Mouse (Mus musculus) gastrocnemius, postnatal 4 days (tissue): Measurements from ENCODE around the gene Rpn1. TPM values are rescaled to one million over a fixed set of nuclear protein-coding genes. Genes with fewer than 3 reads are reported as not detected.

ENCODE experiments used
- DNase-seq, 2 experiments: peaks; one replicate each; pipeline ENCODE4 v3.0.0; 2021 to 2022; ENCODE audit warnings: low spot score in 2 of 2, mixed read lengths in 2 of 2
- long read RNA-seq, 2 experiments: library from polyadenylated mRNA; stranded (forward); transcript quantifications; one replicate each; pipeline ENCODE4 v2.0.0; 2021
- total RNA-seq, 2 experiments: library from RNA; stranded (reverse); gene quantifications; 2 replicates each; pipeline ENCODE4 v1.2.3; 2021

The Rpn1 gene
- total RNA-seq, result 100 to 1,000 TPM; 101 to 110 TPM
- long read RNA-seq, experiment 1, transcript Rpn1-201 (10 exons, 3,633 nt), result major isoform, 159 of 177 reads
- long read RNA-seq, experiment 1, partial matches to known transcripts, result 8 of 177 reads
- long read RNA-seq, experiment 1, other reads (novel, unspliced or antisense), result 9 of 177 reads
- long read RNA-seq, experiment 2, transcript Rpn1-201 (10 exons, 3,633 nt), result major isoform, 170 of 193 reads
- long read RNA-seq, experiment 2, partial matches to known transcripts, result 20 of 193 reads
- long read RNA-seq, experiment 2, other reads (novel, unspliced or antisense), result 3 of 193 reads

DNA sequence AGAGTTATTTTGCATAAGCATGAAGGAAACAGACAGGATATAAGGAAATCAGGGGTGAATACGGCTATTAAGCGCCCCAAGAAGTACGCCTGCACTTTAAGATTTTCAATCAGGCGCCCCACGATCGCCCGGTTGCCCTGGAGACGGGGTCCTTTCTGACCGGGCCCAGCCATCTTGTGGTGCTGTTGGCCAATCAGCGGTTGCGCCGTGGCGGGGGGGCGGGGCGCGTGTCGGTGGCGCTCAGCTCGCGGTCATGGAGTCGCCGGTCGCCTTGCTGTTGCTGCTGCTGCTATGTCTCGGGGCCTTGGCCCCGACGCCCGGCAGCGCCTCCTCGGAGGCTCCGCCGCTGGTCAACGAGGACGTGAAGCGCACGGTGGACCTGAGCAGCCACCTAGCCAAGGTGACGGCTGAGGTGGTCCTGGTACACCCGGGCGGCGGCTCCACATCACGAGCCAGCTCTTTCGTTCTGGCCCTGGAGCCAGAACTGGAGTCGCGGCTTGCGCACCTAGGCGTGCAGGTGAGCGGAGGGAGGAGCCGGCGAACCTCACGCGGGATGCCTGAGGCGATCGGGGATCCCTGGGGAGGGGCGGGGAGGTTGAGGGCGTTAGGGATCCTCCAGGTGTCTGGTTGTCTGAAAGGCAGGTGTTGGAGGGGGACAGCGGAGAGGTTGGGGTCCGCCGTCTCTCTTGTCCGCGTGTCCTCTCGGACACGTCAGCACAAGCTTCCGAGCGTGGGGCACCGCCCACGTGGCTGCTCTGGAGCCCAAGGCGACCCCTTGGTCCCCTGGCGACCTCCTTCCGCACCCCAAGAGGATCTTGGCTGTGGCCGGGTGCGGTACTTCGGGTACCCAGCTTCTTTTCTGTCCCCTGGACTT is at the start of gene Rpn1:
TSS of gene Rpn1 (plus strand) at position 205 of the 874 bp plus-strand sequence.
- peak; percentile 98 to 99 for DNase-seq

DNA sequence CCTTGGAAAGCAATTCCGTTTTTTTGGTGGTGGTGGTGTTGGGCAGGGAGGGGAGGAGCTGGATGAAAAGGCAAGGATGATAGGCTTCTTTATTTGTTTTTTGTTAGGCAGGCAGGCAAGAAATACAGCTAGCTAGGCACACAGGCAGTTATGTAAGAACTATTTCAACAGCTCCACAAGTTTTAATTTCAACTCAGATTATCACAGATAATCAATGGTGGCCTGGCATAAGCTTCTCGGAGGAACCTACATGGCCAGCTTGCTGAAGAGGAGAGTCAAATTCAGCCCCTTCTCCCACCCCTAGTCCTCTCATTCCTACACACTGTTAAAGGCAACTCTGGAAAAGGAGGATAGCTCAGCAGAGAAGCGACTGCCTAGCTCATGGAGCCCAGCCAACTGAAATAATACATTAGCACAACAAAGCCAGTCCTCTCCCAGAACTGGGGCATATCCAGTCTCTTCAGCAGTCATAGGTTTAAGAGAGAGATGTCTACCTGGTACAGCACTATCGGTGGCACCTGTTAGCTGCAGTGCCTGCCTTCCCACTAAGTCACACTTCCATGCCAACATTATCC is 46.7 kb upstream of the Rpn1 start:
- DNase-seq, result no peak

DNA sequence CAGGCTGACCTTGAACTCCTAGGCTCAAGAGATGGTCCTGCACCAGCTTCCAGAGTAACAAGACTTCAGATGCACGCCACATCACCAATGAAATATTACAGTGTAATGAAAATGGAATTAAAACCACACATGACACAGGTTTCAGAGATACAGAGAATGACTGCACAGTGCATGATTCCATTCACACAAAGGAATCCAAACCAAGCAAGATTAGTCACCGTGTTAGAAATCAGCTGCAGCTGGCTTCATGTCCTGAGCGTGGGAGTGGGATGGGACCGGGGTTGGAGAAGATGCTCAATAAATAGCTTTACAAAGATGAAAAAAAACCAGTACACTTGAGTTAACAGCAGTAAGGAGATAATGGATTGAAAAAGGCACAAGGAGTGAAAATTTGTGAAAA is 44.9 kb upstream of the Rpn1 start:
- DNase-seq, result no peak

DNA sequence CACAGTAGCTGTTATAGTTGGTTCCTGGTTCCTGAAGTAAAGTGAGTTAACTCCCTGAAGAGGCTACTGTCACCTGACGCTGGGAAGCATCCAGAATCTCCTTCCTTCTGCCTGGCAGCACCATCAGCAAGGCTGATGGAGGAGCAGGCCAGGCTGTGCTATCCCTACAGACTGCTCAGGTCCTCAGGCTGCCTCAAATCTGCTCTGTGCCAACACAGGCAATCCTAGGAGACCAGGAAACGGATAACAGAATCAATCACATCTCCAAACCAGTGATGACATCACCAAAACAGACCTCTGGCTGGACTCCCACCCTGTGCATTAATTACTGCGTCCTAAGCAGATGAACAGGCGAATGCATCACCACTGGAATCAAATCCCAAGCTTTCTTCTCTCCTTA is 43.1 kb upstream of the Rpn1 start:
- DNase-seq, result no peak

DNA sequence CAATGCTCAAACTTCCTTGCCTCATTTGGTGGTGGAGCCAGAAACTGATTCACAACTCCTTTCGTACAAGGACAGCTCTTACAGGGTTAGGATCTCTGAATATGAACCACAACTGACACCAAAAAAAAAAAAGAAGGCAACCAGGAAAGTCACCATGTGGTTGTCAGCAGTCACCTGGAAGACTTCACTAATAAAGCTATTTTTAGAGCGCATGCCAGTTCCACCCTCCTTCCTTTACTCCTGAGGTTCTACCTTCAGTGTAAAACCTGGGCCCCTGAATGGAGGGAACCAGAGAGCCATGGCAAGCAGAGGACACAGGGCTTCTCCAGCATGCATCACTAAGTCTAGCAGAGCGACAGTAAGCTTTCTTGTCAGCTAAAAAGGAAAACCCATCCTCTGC is 41.9 kb upstream of the Rpn1 start:
- no peak for DNase-seq

DNA sequence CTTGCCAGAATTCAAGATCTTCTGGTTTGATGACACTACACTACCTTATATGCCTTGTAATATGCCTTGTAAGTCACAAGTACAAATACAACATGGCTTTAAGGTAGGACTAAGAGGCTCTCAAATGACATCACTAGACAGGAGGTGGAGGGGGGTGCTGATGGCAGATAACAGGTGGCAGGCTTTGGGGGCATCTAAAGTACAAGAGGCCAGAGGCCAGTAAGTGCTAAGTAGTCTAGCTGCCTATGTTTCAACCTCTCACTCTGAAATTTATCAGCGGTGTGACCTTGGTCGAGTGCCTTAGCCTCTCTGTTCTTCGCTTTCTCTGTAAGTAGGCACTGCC is 40.1 kb upstream of the Rpn1 start:
- no peak for DNase-seq

DNA sequence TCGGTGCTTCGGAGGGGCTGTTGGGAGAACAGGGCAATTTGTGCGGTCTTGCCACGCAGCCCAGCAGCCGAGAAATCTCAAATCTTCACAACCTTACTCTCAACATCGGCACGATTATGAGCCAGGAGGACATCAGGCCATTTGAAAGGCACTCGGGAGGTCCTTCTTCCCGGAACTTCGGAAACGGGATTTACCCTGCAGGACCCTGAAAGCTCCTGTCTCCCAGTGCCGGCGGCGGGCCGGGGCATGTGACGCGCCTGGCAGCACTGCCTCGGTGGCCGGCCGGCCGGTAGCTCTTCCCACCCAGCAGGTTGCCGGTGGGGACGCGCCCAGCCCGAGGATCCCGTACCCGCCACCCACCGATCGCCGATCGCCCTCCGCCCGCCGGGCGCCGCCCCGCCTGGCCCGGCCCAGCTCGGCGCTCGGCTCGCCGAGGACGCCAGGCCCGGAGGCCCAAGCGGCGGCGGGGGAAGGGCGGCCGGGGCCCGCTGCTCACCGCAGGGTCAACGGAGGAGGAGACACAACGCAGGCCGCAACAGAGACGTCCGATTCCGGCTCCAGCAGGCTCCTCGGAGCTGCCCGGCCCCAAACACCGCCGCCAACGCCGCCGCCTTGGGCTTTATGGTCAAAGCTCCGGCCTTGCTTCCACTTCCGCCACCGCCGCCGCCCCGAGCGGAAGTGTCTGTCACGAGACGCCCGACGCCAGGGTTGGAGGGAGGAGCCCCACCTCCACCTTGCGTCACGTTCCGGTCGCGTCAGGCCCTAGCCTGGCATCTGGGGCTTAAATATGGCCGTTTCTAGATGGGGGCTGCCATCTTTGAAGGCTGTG is 39.5 kb upstream of the Rpn1 start, which contains the start of gene Rab7:
TSS of gene Rab7 (minus strand) at position 694 of the 829 bp plus-strand sequence.
- peak; percentile 91 to 95 for DNase-seq

DNA sequence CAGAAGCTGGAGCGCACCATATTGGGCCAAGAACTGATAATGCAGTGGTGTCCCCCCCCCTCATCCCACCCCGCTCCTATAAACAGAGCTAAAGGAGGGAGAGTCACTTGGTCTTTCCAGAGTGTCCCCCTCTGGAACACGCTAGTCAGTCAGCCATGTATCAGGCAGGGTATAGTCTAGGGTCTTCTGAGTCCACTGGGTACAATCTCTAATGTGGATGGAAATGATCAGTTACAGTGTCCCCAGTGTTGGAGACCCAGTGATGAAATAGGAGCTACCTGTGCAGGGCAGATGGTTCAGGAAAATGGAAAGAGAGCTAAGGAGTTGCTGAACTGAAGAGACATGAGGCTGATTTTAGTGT is 38.9 kb upstream of the Rpn1 start:
- no peak for DNase-seq

DNA sequence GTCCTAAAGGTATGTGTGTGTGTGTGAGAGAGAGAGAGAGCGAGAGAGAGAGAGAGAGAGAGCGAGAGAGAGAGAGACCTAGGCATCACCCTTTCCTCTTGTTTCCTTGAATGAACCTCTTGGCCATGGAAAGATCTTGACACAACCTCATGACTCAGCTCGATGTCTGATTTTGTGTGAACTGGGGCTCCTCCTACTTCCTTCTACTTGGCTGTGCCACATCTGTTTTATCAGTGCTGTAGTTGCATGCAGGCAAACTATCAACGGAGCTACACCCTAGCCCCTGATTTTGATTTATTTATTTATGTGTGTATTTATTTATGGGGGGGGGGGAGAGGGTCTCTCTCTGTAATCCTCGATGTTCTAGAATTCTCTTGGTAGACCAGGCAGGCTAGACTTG is 36.4 kb upstream of the Rpn1 start:
- DNase-seq, result no peak

DNA sequence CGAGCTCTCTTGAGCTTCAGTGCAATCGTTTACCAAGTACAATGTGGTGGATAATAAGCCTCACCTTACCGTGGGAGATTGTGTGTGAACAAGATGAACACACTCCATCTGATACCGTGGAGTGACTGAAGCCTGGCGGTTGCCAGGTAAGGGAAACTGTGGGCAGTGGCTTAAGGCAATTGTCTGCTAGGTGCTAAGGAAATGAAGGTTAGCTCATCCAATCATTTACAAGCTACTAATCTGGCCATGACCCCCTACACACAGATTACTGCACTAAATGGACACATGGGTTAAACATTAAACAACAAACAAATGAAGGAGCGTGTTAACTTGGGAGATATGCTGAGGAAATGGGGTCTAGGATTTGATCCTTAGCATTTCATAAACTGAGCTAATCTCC is 35.3 kb upstream of the Rpn1 start:
- no peak for DNase-seq

DNA sequence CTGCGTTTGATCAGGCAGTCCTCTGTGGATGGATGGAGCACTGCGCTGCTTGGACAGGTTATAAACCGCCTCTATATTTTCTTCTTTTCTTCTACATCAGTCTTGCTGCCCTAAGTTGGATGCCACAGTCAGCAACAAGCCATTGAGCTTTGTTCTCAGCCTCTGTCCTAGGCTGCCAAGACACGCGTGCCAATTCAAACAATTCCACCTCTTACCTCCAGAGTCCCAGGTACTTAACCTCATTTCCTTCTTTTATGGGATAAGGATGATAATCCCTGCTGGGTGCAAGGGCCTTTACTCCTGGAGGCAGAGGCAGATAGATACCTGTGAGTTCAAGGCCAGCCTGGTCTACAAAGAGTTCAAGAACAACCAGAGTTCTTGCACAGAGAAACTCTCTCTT is 33.1 kb upstream of the Rpn1 start:
- no peak for DNase-seq

DNA sequence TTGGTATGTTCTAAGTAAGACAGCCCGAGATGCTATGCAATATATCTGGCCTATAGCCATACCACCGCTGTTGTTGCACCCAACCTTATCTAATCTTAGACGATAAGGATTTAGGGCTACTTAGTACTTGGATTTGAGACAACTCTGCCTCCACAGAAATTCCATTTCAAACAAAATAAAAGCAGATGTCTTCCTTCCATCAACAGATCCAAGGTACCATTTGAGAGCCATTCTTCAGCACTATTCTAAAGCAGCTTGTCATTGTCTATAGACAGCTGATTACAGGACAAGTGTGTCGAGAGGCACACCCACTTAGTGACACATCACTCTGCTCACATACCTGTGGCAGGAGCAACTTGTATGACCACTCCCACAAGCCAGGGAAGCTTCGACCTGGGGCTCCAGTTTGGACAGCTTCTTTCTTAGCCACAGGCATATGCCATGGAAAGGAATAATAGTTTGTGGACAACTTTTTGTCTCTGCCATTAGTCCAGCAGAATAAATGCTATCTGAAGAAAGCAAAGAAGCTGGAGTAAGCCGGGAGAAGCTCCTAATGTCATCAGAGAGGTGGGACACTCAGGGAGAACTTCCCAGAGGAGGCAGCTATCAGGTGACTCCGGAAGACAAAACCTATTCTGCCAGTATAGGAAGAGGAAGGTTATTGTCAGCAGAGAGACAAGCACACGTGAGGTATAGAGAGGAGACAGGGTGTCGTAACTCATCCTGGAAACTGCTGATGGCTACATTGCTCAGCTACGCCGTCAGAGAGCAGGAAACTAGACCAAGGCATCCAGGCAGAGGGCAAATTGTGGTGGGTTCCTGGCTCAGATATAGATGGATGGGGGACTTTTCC is 30.8 kb upstream of the Rpn1 start:
- no peak for DNase-seq

DNA sequence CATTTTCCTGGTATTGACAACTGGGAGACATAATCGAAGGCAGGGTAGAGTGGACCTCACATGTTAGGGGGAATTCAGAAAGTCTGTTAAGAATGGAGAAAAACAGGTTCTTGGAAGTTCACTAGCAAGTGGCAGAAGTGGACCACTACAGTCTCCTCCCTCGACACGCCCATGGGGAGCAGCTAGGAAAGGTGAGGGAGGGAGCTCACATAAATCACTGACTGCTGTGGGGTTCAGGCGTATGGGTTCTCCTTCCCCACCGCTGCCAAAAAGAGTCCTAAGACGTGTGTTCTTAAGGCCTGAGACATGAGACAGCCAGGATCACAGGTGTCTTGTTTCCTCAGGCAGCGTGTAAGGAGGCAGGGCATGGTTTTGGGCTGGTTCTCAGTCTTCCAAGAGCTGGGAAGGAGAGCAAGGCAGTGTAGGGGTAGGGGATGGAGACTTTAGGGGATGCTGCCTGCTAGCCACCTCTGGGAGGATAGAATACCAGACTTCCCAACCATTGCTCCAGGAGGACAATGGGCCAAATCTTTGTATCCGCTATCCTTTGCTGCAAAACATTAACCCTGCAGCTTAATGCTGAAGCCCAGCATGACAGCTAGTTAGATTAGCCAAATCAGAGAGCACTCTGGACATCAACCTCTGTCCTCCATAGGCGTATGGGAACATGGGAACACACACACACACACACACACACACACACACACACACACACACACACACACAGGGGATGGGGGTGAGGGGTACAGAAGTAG is 30.0 kb upstream of the Rpn1 start:
- no peak for DNase-seq

DNA sequence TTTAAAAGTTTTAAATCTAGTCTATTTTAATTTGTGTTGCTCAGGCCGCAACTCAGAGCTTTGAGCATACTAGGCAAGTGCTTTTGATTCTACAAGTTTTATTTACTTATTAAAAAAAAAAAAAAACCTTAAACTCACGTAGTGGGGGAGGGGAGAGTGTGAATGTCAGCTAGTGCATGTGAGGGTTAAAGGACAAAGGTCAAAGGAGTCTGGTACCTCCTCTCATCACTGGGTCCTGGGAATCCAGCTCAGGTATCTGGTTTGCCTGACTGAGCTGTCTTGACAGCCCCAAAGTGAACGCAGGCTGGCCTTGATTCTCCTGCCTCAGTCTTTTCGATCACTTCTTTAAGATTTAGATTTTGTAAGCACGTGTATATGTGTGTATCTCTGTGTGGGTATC is 28.6 kb upstream of the Rpn1 start:
- no peak for DNase-seq

DNA sequence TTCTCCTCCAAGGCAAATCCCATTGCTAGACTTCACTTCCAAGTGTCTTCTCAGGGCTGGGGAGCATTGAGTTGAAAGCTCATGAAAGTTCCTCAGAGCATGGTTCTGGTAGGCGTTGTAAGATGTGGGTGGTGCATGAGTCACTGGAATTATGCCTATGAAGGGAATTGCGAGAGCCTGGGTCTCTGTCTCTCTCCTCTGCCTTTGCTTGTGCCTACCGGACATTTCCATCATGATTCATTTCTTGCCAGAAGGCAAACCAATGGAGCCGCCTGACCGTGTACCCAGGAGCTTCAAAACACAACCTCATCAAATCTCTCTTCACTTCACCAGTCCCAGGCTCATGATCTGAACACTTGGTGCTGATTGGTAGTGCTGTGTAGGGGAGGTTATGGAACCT is 27.4 kb upstream of the Rpn1 start:
- no peak for DNase-seq

DNA sequence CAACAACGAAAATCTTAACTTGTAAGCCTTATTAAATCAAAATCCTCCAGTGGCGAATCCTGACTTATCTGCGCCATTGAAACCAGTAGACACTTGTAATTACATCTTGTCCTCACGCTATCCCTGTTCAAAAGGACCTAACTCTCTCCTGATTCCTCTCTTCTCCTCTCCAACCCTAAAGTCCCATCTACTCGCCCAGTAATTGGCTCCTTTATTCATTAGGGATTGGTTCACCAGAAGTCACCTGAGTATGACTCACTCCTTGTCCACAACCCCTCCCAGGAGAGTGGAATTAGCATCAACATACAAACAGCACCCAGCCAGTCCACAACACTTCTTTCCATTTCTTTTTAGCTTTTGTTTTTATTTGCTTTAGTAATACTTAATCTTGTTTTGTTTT is 24.4 kb upstream of the Rpn1 start:
- DNase-seq, result no peak

DNA sequence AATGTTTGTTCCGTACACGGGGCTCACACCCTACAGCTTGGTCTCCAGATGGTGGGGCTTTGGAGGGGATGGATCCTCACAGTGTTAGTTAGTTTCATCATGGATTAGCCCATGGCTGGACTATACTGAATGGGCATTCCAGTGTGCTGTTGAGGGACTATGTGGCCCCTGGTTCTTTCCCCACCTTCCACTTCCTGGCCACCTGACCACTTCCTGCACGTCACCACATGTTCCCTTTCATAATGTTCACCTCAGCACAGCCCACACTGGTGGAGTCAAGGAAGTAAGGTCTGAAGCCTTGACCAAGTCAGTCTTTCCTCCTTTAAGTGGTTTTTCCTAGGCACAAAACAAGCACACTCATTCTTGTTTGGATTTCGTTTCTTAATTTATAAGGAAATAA is 23.7 kb upstream of the Rpn1 start:
- DNase-seq, result no peak

DNA sequence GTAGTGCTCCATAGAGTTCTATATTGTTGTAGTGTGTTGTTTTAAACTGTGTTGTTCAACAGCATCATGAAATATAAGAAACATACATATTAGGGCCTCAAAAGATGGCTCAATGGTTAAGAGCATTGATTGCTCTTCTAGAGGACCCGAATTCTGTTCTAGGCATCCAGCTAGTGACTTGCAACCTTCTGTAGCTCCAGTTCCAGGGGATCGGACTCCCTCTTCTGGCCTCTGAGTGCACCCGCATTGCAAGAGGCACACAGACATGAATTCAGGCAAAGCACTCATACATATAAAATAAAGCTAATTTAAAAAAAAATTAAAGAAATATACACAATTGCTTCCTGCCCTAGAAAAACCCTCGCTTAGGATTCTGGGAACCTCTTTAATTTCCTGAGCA is 22.9 kb upstream of the Rpn1 start:
- DNase-seq, result no peak

DNA sequence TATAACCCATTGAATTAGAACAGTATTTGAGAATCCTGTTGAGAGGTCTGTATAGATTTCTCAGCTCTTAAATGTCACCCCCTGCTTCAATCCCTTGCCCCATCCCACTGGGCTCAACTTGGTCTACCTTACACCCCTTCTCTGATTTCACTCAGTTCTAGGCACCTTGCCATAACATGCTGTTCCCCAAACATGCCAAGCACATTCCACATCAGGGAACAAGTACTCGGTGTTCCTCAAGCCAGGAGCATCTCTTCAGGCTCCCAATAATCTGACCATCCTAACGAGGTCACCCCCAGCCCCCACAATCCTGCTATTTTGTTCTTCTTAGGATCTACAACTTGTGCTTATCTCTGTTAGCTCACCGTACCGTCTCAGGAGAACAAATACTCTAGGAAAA is 21.9 kb upstream of the Rpn1 start:
- no peak for DNase-seq

DNA sequence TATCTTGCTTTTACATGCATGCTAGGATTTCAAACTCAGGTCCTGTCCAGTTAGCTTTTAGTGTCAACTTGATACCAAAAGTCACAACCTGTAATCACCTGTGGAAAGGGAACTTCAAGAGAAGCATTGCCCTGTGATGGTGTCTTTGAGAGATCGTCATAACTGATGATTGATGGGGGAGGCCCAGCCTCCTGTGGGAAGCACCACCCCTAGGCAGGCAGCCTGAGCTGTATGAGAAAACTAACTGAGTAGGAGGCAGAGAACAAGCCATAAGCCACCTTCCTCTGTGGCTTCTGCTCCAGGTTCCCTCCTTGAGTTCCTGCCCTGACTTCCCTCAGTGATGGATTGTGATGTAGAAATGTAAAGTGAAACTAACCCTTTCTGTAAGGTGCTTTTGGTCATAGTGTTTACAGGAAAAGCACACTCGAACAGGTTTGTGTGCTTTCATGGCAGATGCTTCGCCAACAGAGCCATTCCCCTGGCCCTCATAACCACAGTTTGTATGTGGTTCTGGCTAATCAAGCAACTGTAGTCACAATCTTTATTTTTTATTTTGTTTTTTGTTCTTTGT is 20.1 kb upstream of the Rpn1 start:
- no peak for DNase-seq
